Mouse (Mus musculus) left cerebral cortex, postnatal 4 days (tissue): ENCODE results near the gene P4ha2. TPM values are rescaled to one million over a fixed set of nuclear protein-coding genes. Genes with fewer than 3 reads are reported as not detected.

ENCODE experiments used
- DNase-seq: peaks from one replicate; pipeline ENCODE4 v3.0.0-alpha.2; 2022
- intact Hi-C: fragments of 180-260 bp; cut with DNase I; formaldehyde crosslinking; loops from one replicate; pipeline ENCODE4 v1.15.1; 2025
- total RNA-seq, 2 experiments: library from RNA; stranded (reverse); gene quantifications; 2 replicates each; pipeline ENCODE4 v1.2.3; 2021

P4ha2 gene
- total RNA-seq, 2 experiments from 2014 or later: 14.4 to 15.7 TPM

DNA sequence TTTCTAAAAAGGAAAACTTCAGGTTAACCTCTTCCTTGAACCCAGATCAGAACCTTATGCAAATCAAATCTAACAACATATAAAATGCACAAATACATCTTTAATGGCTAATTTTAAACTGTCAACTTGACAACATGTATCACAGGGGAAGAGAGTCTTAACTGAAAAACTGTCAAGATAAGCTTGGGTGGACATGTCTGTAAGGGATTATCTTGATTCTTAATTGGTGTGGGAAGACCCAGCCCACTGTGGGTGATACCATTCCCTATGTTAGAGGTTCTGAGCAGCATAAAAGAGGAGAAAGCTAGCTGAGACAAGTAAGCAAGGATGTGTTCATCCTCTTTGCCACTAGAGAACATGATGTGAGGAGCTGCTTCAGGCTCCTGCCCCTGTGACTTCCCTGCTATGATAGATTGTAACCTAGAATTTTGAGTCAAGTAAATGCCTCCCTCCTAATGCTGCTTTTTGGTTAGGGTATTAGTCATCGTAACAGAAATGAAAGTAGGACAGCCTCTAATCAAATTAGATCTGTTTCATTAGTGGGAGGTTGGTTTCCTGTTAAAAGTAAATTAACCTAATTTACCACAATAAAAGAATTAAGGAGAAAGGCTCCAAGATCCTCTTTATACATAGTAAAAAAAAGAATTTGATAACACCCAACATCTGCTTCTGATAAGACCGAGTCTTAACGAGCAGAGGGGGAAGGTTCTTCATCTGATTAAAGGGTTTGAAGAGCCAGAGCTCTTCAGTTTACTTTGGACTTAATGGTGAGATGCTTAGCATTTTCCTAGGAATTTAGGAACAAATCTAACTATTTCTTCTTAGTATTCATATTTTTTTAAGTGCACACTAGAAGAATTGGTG lies 69.8 kb downstream of the P4ha2 start:
- intact Hi-C loops: no loop called here
- DNase-seq: no peak

DNA sequence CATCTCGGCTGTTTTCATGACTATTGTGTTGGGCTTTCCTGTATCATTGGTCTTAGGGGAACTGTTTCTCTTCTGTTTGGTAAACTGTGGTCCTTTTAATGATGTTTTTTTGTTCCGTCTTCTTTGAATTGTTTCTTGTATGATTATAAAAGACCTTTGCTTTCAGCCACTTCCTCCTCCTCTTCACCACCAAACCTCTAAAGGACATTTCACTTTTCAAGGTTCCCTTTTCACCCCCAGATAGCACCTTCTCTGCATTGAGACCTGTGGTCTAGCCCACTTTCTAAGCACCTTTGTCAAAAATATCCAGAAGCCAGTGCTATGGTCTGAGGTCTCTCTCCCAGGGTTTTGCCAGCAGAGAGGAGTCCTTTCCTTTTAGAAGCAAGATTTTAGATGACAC lies 71.3 kb downstream of the P4ha2 start:
- intact Hi-C loops: no loop called here
- no peak for DNase-seq

DNA sequence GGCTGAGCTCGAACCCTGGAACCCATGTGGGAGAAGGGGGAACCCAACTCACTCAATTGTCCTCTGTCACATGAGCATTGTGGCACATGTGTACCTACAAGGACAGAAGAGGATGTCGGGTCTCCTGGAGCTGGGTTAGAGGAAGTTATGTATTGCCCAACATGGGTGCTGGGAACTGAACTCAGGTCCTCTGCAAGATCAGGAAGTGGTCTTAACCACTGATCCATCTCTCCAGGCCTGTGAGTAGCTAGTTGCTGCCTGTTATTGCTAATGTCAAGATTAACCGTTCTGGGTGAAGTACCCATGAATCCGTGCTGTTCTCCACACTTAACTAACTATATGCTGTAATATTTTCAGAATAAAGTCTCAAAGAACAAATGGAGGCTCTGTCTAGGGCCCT lies 74.3 kb downstream of the P4ha2 start:
- no peak for DNase-seq
- intact Hi-C loops: no loop called here

DNA sequence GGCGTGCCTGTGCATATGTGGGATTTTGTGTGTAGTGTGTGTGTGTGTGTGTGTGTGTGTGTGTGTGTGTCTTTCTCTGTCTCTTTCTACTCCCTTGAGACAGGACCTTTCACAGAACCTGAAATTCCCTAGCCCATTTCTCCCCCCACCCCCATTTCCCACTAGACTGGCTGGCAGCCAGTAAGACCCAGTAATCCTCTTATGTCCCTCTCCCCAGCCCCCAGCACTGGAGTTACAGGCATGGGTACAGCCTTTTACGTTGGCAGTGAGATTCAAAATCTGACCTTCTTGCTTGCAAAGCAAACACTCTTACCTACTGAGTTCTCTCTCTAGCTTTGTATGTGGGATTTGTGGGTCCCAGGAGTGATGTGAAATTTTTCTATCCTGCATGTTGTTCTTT lies 75.0 kb downstream of the P4ha2 start:
- intact Hi-C loops: no loop called here
- DNase-seq: peak; percentile 22

Other genes starting within 250 kb of the P4ha2 start
- gene Gm12216, start 240.8 kb upstream of the P4ha2 start, total RNA-seq: 1 to 10 TPM; 1.1 to 1.3 TPM
- gene Slc22a5, start 208.4 kb upstream of the P4ha2 start, total RNA-seq: 10 to 100 TPM; 17.2 to 19.6 TPM
- 1 to 10 TPM; 4.1 to 5.7 TPM for gene Slc22a21, start 119.8 kb upstream of the P4ha2 start, total RNA-seq
- 1 to 10 TPM; 4.0 to 4.7 TPM for gene Slc22a4, start 72.0 kb upstream of the P4ha2 start, total RNA-seq
- 10 to 100 TPM; 11.9 to 13.5 TPM for gene Pdlim4, start 31.1 kb upstream of the P4ha2 start, total RNA-seq
- gene Csf2, start 149.6 kb downstream of the P4ha2 start, total RNA-seq: not detected
- gene Il3, start 167.2 kb downstream of the P4ha2 start, total RNA-seq: not detected
- 10 to 100 TPM; 89.8 to 95.8 TPM for gene Acsl6, start 203.7 kb downstream of the P4ha2 start, total RNA-seq